Mouse (Mus musculus) heart, embryonic 10.5 days (tissue): ENCODE results near the gene Trpm3. TPM values are rescaled to one million over a fixed set of nuclear protein-coding genes. Genes with fewer than 3 reads are reported as not detected.

Experiments
- DNase-seq: peaks from one replicate; pipeline ENCODE4 v3.0.0-alpha.2; 2017; ENCODE audit warnings: low spot score
- H3K27ac ChIP-seq: fragments of 300-500 bp; sonication (generic); 2 replicates; pipeline ENCODE4 v1.5.1; 2016; ENCODE audit warnings: mild to moderate bottlenecking
- H3K27me3 ChIP-seq: fragments of 300-500 bp; sonication (generic); 2 replicates; pipeline ENCODE4 v1.6.1; 2016; ENCODE audit warnings: mild to moderate bottlenecking; ENCODE audit not compliant: poor library complexity, insufficient read depth, severe bottlenecking
- H3K36me3 ChIP-seq: fragments of 300-500 bp; sonication (generic); 2 replicates; pipeline ENCODE4 v1.6.1; 2016; ENCODE audit warnings: mild to moderate bottlenecking, moderate library complexity
- H3K4me1 ChIP-seq: fragments of 300-500 bp; sonication (generic); 2 replicates; pipeline ENCODE4 v1.6.1; 2016; ENCODE audit warnings: mild to moderate bottlenecking
- H3K4me3 ChIP-seq: fragments of 300-500 bp; sonication (generic); 2 replicates; pipeline ENCODE4 v1.5.1; 2016; ENCODE audit warnings: mild to moderate bottlenecking, moderate library complexity
- H3K9me3 ChIP-seq: fragments of 300-500 bp; sonication (generic); 2 replicates; pipeline ENCODE4 v1.6.1; 2016; ENCODE audit warnings: mild to moderate bottlenecking, moderate library complexity
- WGBS: fragments of 180-500 bp; shearing (Covaris S2); methylation state at CpG from one replicate; pipeline ENCODE4 v1.1.7; 2016; 5-methylcytosine and 5-hydroxymethylcytosine counted together
- polyA plus RNA-seq: library from polyadenylated mRNA; unstranded; fragments of >200 nt; fragmentation: Nextera tagmentation; extraction: Ambion mirVana; gene quantifications from 2 replicates; pipeline ENCODE4 v1.2.1, GENCODE M21; 2016

Trpm3 gene
- polyA plus RNA-seq, 1 experiment from 2014 or later = 1.7 TPM

GRCm38 (mm10) chr19:22222520-22222919 is 83.7 kb downstream of the Trpm3 start:
- whole genome bisulfite sequencing = 89% methylated on average over 2 of the region's 2 CpGs

GRCm38 (mm10) chr19:22234187-22234586 is 95.3 kb downstream of the Trpm3 start:
- DNase-seq = no peak
- Histone ChIP-seq H3K36me3 (no peaks in the 10 kb centered on the region), H3K4me3 (no peak overlapping the region), H3K27me3 (no peaks in the 10 kb centered on the region), H3K27ac (no peak overlapping the region), H3K4me1 (no peaks in the 10 kb centered on the region), H3K9me3 (no peaks in the 10 kb centered on the region)

More at GRCm38 (mm10) chr19:22222520-22222919, 83.7 kb downstream of the Trpm3 start:
- no peaks in the 10 kb centered on the region for H3K27me3 ChIP-seq
- no peak overlapping the region for H3K4me3 ChIP-seq
- H3K36me3 ChIP-seq = no peaks in the 10 kb centered on the region
- no peak overlapping the region for H3K27ac ChIP-seq
- no peaks in the 10 kb centered on the region for H3K4me1 ChIP-seq
- H3K9me3 ChIP-seq = no peaks in the 10 kb centered on the region
- no peak for DNase-seq

- Histone ChIP-seq H3K36me3 (no peaks in the 10 kb centered on the region), H3K4me1 (no peaks in the 10 kb centered on the region), H3K27ac (no peak overlapping the region), H3K27me3 (no peaks in the 10 kb centered on the region), H3K4me3 (no peak overlapping the region), H3K9me3 (no peaks in the 10 kb centered on the region)
- WGBS = 81% methylated on average over 6 of the region's 6 CpGs
- DNase-seq = no peak
Measured at GRCm38 (mm10) chr19:22249076-22249475, 110.2 kb downstream of the Trpm3 start.

GRCm38 (mm10) chr19:22272916-22273315 is 134.1 kb downstream of the Trpm3 start:
- DNase-seq = no peak

GRCm38 (mm10) chr19:22284651-22285050 is 145.8 kb downstream of the Trpm3 start:
- Histone ChIP-seq H3K36me3 (no peaks in the 10 kb centered on the region), H3K9me3 (no peaks in the 10 kb centered on the region), H3K27me3 (no peaks in the 10 kb centered on the region), H3K4me1 (no peaks in the 10 kb centered on the region), H3K4me3 (no peak overlapping the region), H3K27ac (no peak overlapping the region)
- WGBS = 83% methylated on average over 3 of the region's 3 CpGs
- no peak for DNase-seq

More at GRCm38 (mm10) chr19:22272916-22273315, 134.1 kb downstream of the Trpm3 start:
- Histone ChIP-seq H3K27ac (no peak overlapping the region), H3K36me3 (no peaks in the 10 kb centered on the region), H3K9me3 (no peaks in the 10 kb centered on the region), H3K27me3 (no peaks in the 10 kb centered on the region), H3K4me3 (no peak overlapping the region), H3K4me1 (no peaks in the 10 kb centered on the region)
- 70% methylated on average over 5 of the region's 5 CpGs for WGBS

- Histone ChIP-seq H3K27ac (no peak overlapping the region), H3K27me3 (no peaks in the 10 kb centered on the region), H3K9me3 (no peaks in the 10 kb centered on the region), H3K4me1 (no peaks in the 10 kb centered on the region), H3K4me3 (no peak overlapping the region), H3K36me3 (no peaks in the 10 kb centered on the region)
- 77% methylated on average over 6 of the region's 6 CpGs for WGBS
- DNase-seq = no peak
Measured at GRCm38 (mm10) chr19:22292671-22293070, 153.8 kb downstream of the Trpm3 start.

- 51% methylated on average over 2 of the region's 2 CpGs for WGBS
- Histone ChIP-seq H3K9me3 (no peaks in the 10 kb centered on the region), H3K27ac (no peak overlapping the region), H3K4me3 (no peak overlapping the region), H3K36me3 (no peaks in the 10 kb centered on the region), H3K27me3 (no peaks in the 10 kb centered on the region), H3K4me1 (peaks cover 12% of the 10 kb centered on the region; the same call in 1 of the 2 replicates)
- DNase-seq = no peak
Measured at GRCm38 (mm10) chr19:22300906-22301305, 162.1 kb downstream of the Trpm3 start.

GRCm38 (mm10) chr19:22303021-22303951 is 164.4 kb downstream of the Trpm3 start:
- Histone ChIP-seq H3K9me3 (no peaks in the 10 kb centered on the region), H3K27ac (no peak overlapping the region), H3K4me3 (no peak overlapping the region), H3K36me3 (no peaks in the 10 kb centered on the region), H3K4me1 (peaks cover 12% of the 10 kb centered on the region; the same call in 1 of the 2 replicates), H3K27me3 (no peaks in the 10 kb centered on the region)
- 17% methylated on average over 17 of the region's 17 CpGs for WGBS
- no peak for DNase-seq

- Histone ChIP-seq H3K4me3 (peak overlapping the region; percentile 48), H3K27me3 (no peaks in the 10 kb centered on the region), H3K4me1 (peaks cover 12% of the 10 kb centered on the region; the same call in 1 of the 2 replicates), H3K27ac (0 out of 2 replicates have a peak overlapping the region, but pooled peaks have one; percentile 39), H3K36me3 (no peaks in the 10 kb centered on the region), H3K9me3 (no peaks in the 10 kb centered on the region)
- peak; percentile 80 for DNase-seq
- WGBS = 3% methylated on average over 18 of the region's 18 CpGs
Measured at GRCm38 (mm10) chr19:22303952-22304655, 165.3 kb downstream of the Trpm3 start.

- Histone ChIP-seq H3K4me1 (peaks cover 9% of the 10 kb centered on the region; the same call in 1 of the 2 replicates), H3K27me3 (no peaks in the 10 kb centered on the region), H3K27ac (no peak overlapping the region), H3K9me3 (no peaks in the 10 kb centered on the region), H3K36me3 (no peaks in the 10 kb centered on the region), H3K4me3 (no peak overlapping the region)
- no peak for DNase-seq
- WGBS = 58% methylated on average over 2 of the region's 2 CpGs
Measured at GRCm38 (mm10) chr19:22308081-22308480, 169.2 kb downstream of the Trpm3 start.

GRCm38 (mm10) chr19:22317306-22317705 is 178.5 kb downstream of the Trpm3 start:
- H3K4me3 ChIP-seq = no peak overlapping the region
- no peaks in the 10 kb centered on the region for H3K9me3 ChIP-seq
- 89% methylated on average over 4 of the region's 4 CpGs for WGBS
- no peaks in the 10 kb centered on the region for H3K4me1 ChIP-seq
- H3K27ac ChIP-seq = no peak overlapping the region
- H3K36me3 ChIP-seq = no peaks in the 10 kb centered on the region
- no peaks in the 10 kb centered on the region for H3K27me3 ChIP-seq
- no peak for DNase-seq

GRCm38 (mm10) chr19:22326813-22327212 is 188.0 kb downstream of the Trpm3 start:
- Histone ChIP-seq H3K4me3 (no peak overlapping the region), H3K27ac (no peak overlapping the region), H3K4me1 (peaks cover 3% of the 10 kb centered on the region; the same call in 1 of the 2 replicates), H3K36me3 (no peaks in the 10 kb centered on the region), H3K9me3 (no peaks in the 10 kb centered on the region), H3K27me3 (no peaks in the 10 kb centered on the region)
- DNase-seq = no peak
- WGBS = 73% methylated on average over 2 of the region's 2 CpGs

- peaks cover 3% of the 10 kb centered on the region; the same call in 1 of the 2 replicates for H3K4me1 ChIP-seq
- H3K4me3 ChIP-seq = no peak overlapping the region
- WGBS = 62% methylated on average over 5 of the region's 5 CpGs
- no peaks in the 10 kb centered on the region for H3K9me3 ChIP-seq
- H3K36me3 ChIP-seq = no peaks in the 10 kb centered on the region
- no peak overlapping the region for H3K27ac ChIP-seq
- no peaks in the 10 kb centered on the region for H3K27me3 ChIP-seq
- DNase-seq = no peak
Measured at GRCm38 (mm10) chr19:22327226-22327625, 188.4 kb downstream of the Trpm3 start.
